Mouse (Mus musculus) limb, embryonic 12.5 days (tissue): ENCODE data around the gene Fam83f. TPM values are rescaled to one million over a fixed set of nuclear protein-coding genes. Genes with fewer than 3 reads are reported as not detected.

Source experiments
- ATAC-seq: fragments of 200-750 bp; cut with Nextera tagmentation; 2 replicates; pipeline ENCODE4 v1.8.0; 2017; ENCODE audit warnings: low read depth, moderate TSS enrichment; ENCODE audit not compliant: insufficient number of reproducible peaks, insufficient read depth, low FRiP score, low TSS enrichment
- H3K27ac ChIP-seq: fragments of 300-500 bp; sonication (generic); 2 replicates; pipeline ENCODE4 v1.5.1; 2016; ENCODE audit warnings: mild to moderate bottlenecking, moderate library complexity
- H3K27me3 ChIP-seq: fragments of 300-500 bp; sonication (generic); 2 replicates; pipeline ENCODE4 v1.6.1; 2016; ENCODE audit warnings: mild to moderate bottlenecking, moderate library complexity
- H3K36me3 ChIP-seq: fragments of 300-500 bp; sonication (generic); 2 replicates; pipeline ENCODE4 v1.6.1; 2016; ENCODE audit warnings: mild to moderate bottlenecking, moderate library complexity
- H3K4me1 ChIP-seq: fragments of 300-500 bp; sonication (generic); replicated peaks from 2 replicates; pipeline ENCODE4 v1.6.1; 2016
- H3K4me2 ChIP-seq: fragments of 300-500 bp; sonication (generic); 2 replicates; pipeline ENCODE4 v1.6.1; 2016; ENCODE audit warnings: mild to moderate bottlenecking, moderate library complexity
- H3K4me3 ChIP-seq: fragments of 300-500 bp; sonication (generic); replicated peaks from 2 replicates; pipeline ENCODE4 v1.5.1; 2016; ENCODE audit warnings: mild to moderate bottlenecking
- H3K9ac ChIP-seq: fragments of 300-500 bp; sonication (generic); replicated peaks from 2 replicates; pipeline ENCODE4 v1.6.1; 2016; ENCODE audit warnings: mild to moderate bottlenecking, moderate library complexity
- H3K9me3 ChIP-seq: fragments of 300-500 bp; sonication (generic); 2 replicates; pipeline ENCODE4 v1.6.1; 2016; ENCODE audit warnings: mild to moderate bottlenecking, moderate library complexity
- WGBS: fragments of 180-500 bp; shearing (Covaris S2); methylation state at CpG from one replicate; pipeline ENCODE4 v1.1.7; 2016; 5-methylcytosine and 5-hydroxymethylcytosine counted together
- polyA plus RNA-seq: library from polyadenylated mRNA; unstranded; fragments of >200 nt; fragmentation: Nextera tagmentation; extraction: Ambion mirVana; gene quantifications from 2 replicates; pipeline ENCODE4 v1.2.1, GENCODE M21; 2016

The Fam83f gene
- polyA plus RNA-seq, 1 experiment from 2014 or later: 1.3 TPM

DNA sequence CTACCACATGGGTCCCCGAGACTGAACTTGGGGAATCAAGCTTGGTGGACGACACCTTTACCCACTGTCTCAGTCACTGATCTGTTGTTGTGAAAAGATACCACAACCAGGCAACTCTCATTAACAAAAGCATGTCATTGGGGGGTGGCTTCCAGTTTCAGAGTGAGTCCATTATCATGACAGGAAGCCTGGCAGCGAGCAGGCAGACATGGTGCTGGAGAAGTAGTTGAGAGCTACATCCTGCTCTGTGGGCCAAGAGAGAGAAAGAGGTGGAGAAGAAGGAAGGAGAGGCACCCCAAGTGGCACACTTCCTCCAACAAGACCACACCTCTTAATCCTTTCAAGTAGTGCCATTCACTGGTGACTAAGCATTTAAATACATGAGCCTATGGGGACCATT lies 31.8 kb upstream of the Fam83f start:
- WGBS: 67% methylated on average over 3 of the region's 3 CpGs
- no peak overlapping the region for H3K4me3 ChIP-seq

DNA sequence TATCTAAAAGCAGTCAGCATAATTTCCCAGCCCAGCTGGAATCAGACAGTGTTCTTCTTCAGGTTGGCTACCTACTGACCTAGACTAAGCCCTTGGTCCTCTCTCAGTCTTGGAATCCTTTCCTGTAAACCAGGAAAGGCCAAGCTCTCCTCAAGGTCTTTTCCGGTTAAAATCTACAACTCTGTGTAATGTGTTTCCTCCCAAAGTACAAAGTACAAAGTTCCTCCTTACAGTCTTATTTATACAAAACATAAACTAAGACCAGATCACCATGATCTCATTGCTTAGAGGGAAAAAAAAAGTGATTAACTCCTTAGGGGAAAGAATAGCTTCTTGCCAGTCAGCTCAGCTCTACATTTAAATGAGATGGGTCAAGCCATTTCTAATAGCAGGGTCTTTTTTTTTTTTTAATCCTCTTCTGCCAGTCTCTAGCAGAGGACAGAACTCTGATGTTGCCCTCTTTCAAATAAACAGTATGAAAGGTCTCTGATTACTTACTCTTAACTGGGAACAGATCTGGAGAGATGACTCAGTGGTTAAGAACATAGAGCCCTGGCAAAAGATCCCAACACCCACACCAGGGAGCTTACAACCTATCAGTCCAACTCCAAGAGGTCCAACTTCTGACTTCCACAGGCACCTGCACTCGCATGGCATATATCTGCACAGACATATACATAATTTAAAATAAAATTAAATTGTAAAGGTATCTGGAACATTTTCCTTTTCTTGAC lies 29.8 kb upstream of the Fam83f start:
- ATAC-seq: no peak
- Histone ChIP-seq H3K4me1 (no peaks in the 10 kb centered on the region), H3K4me3 (no peak overlapping the region), H3K9me3 (no peaks in the 10 kb centered on the region), H3K36me3 (no peaks in the 10 kb centered on the region), H3K27me3 (no peaks in the 10 kb centered on the region; the same call in 1 of the 2 replicates), H3K9ac (no peak overlapping the region), H3K4me2 (no peak overlapping the region), H3K27ac (no peak overlapping the region)
- 85% methylated on average over 2 of the region's 2 CpGs for WGBS

More for the DNA sequence above, 31.8 kb upstream of the Fam83f start:
- Histone ChIP-seq H3K4me2 (no peak overlapping the region), H3K4me1 (no peaks in the 10 kb centered on the region), H3K36me3 (no peaks in the 10 kb centered on the region), H3K27me3 (no peaks in the 10 kb centered on the region; the same call in 1 of the 2 replicates), H3K27ac (no peak overlapping the region), H3K9ac (no peak overlapping the region), H3K9me3 (no peaks in the 10 kb centered on the region)
- ATAC-seq: no peak

DNA sequence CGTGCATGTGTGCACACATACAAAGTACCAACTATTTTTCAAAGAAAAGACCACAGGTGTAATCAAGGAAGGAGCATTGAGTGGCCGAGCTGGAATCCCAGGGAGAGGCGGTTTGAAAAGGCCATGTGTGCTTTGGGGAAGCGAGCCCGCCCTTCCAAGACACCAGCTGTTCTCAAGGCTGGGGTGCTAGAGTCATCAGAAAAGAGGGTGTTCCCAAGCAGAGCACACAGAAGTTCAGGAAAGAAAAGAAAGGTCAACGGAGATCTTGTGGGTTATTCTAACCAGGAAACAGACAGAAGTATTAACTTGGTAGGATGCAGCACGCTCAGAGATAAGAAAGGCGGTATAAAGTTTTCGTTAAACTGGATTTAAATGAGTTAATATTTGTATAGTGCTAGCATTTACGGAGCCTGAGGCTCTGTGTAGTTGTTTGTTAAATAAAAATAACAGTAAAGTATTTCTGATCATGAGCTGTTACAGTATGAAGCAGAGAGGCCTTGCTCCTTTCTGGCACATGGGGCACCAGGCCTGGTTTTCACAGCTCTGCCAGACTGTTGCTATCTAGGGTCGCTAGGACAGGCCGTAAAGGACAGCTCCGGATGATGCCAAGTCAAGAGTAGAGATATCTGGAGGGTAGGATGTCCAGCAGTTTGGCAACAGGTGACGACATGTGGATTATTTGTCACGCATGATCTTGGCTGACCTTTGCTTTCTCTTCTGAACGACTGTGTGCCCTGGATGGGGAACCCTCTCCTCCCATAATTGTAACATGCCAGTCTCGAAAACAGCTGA lies 26.4 kb upstream of the Fam83f start:
- Histone ChIP-seq H3K36me3 (no peaks in the 10 kb centered on the region), H3K4me1 (no peaks in the 10 kb centered on the region), H3K9me3 (no peaks in the 10 kb centered on the region), H3K9ac (no peak overlapping the region), H3K27me3 (no peaks in the 10 kb centered on the region), H3K4me2 (no peak overlapping the region), H3K27ac (no peak overlapping the region), H3K4me3 (no peak overlapping the region)
- ATAC-seq: no peak
- 79% methylated on average over 17 of the region's 17 CpGs for WGBS

DNA sequence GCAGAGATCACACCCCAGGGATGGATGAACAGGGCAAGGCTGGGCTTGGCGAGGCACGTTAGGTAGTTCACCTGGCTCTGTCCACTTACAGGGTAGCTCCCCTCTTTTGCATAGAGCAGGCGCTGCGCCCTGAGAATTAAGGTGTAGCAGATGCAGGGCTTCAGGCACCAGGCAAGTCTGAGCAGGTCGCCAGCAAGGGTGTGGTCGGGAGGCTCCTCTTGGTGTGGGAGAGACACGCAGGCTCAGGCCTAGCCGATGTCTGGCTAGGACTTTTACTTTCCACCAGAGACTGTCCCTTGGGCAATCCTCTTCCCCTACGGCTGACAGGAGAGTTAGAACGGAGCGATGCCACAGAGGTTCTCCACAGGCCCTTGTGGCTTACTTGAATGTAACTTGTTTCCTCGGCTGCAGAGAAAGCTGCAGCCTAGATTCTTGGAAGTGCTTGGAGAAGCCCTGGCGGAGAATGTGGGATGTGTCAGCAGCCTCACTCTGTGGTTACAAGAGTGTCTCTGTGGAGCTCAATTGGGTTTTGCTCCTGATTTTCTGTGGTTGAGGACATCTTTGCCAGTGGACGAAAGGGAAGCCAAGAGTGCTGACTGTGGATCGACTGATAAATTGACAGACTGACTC lies 22.6 kb upstream of the Fam83f start:
- Histone ChIP-seq H3K4me2 (no peak overlapping the region), H3K27me3 (no peaks in the 10 kb centered on the region), H3K36me3 (no peaks in the 10 kb centered on the region), H3K9me3 (no peaks in the 10 kb centered on the region), H3K27ac (no peak overlapping the region), H3K4me3 (no peak overlapping the region), H3K4me1 (no peaks in the 10 kb centered on the region), H3K9ac (no peak overlapping the region)
- WGBS: 70% methylated on average over 15 of the region's 15 CpGs
- no peak for ATAC-seq

DNA sequence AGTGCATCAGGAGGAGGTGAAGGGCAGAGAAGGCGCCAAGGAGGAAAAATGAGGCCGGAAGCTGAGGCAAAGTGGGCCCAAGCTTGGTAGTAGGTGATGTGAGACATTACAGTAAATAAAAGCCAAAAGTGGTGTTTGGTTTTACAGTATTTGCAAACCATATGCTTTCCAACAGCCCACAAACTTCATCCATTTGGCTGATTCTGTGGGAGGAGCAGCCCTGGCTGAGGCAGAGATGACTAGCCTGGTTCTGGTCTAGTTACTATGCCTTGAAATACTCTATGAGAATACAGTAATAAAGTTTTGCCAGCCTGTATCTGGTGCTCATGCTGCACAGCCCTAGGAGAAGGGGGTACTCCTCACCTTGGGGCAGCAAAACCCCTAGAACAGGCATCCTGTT lies 21.2 kb upstream of the Fam83f start:
- Histone ChIP-seq H3K36me3 (no peaks in the 10 kb centered on the region), H3K4me3 (no peak overlapping the region), H3K27me3 (no peaks in the 10 kb centered on the region), H3K9me3 (no peaks in the 10 kb centered on the region), H3K4me2 (no peak overlapping the region), H3K9ac (no peak overlapping the region), H3K27ac (no peak overlapping the region), H3K4me1 (no peaks in the 10 kb centered on the region)
- 76% methylated on average over 2 of the region's 2 CpGs for WGBS
- ATAC-seq: no peak

DNA sequence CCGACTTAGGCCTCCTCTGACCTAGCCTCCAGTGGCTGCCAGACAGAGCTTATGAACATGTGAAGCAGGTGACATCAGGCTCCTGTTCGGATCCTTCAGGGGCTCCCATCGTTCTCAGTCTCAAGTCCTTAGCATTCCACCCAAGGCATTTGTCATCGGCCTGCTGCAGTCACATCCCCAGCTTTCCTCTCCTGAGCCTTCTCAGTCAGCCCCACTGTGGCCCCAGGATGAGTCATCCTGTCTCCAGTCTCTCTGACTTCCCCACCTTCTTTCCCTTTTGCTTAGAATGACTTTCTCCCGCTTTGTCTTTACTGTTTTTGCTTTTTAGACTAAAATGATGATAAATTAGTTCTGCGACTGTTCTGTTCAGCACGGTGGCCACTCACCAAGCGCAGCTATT lies 17.8 kb upstream of the Fam83f start:
- 75% methylated on average over 8 of the region's 8 CpGs for WGBS
- Histone ChIP-seq H3K4me3 (no peak overlapping the region), H3K36me3 (no peaks in the 10 kb centered on the region), H3K4me2 (no peak overlapping the region), H3K9me3 (no peaks in the 10 kb centered on the region), H3K9ac (no peak overlapping the region), H3K27me3 (peaks cover 3% of the 10 kb centered on the region; the same call in 1 of the 2 replicates), H3K4me1 (no peaks in the 10 kb centered on the region), H3K27ac (no peak overlapping the region)
- no peak for ATAC-seq

DNA sequence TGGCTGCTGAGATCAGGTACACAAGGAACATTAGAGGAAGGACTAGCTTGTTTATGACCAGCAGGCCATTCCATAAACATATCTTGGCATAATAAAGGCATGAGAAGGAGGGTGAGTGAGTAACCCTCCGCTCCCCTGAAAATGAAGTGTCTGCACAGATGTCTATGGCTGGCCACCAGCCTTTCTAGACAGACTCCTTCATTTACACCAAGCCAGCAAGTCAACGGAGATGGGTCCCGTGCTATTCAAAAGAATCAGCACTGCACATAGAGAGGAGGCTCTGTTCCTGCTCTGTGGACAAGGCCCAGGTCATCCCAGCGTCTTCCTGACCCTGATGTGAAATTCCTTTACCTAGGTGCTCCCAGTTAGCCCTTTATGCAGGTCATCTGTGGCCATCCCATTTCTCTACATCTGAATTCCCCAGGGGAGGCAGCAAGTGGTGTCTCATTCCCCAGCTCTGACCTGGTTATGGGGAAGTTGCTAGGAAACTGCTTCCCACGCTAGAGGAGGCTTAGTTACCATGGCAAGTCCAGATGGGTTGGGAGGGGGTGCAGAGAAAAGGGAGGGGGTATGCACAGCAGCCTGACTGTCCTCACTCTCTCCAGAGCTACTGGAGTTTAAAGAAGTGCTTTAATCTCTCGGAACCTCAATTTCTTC lies 12.7 kb upstream of the Fam83f start:
- Histone ChIP-seq H3K4me2 (no peak overlapping the region), H3K4me3 (no peak overlapping the region), H3K9me3 (no peaks in the 10 kb centered on the region), H3K4me1 (no peaks in the 10 kb centered on the region; the same call in 1 of the 2 replicates), H3K27ac (no peak overlapping the region), H3K27me3 (peaks cover 7% of the 10 kb centered on the region; the same call in 1 of the 2 replicates), H3K36me3 (no peaks in the 10 kb centered on the region), H3K9ac (no peak overlapping the region)
- 69% methylated on average over 6 of the region's 6 CpGs for WGBS
- no peak for ATAC-seq

DNA sequence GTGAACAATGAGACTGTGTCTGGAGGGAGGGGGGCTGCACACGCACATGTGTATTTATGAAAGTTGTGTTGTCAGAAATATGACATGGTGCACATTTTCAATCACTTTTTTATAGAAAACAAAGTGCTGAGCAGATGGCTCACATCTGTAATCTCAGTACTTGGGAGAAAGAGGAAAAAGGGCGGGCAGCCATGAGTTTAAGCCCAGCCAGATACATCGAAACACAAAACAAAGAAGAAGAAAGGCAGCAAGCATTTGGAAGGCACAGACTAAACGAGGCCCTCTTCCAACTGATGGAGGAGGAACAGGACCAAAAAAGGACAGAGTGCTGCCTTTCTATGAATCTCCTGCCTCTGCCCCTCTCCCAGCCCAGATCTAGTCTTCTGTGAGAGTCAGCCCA lies 10.7 kb upstream of the Fam83f start:
- H3K27me3 ChIP-seq: peaks cover 7% of the 10 kb centered on the region; the same call in 1 of the 2 replicates

DNA sequence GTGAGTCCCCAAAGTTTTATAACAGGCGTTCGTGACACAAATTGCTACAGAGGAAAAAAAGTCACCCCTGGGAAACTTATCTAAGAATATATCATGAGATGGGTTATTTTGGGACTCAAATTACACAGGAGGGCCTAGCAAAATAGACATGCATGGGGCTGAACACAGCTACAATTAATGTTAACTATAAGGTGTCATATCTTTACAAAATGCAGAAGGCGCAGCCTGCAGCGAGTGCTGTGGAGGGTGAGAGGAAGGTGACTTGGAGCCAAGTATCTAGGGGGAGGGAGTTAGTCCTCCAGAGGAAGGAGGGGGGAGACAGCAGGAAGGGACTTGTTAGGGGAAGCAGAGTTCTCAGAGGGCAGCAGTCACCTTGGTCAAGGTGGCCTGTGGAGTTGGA lies 7.2 kb upstream of the Fam83f start:
- Histone ChIP-seq H3K9ac (no peak overlapping the region), H3K27ac (no peak overlapping the region), H3K4me1 (no peaks in the 10 kb centered on the region), H3K9me3 (peaks cover 6% of the 10 kb centered on the region; the same call in 1 of the 2 replicates), H3K4me3 (no peak overlapping the region), H3K27me3 (peaks cover 3% of the 10 kb centered on the region; the same call in 1 of the 2 replicates), H3K4me2 (no peak overlapping the region), H3K36me3 (no peaks in the 10 kb centered on the region)
- no peak for ATAC-seq
- WGBS: 67% methylated on average over 4 of the region's 4 CpGs

More for the DNA sequence above, 10.7 kb upstream of the Fam83f start:
- no peak overlapping the region for H3K4me3 ChIP-seq
- no peak for ATAC-seq
- no peaks in the 10 kb centered on the region for H3K36me3 ChIP-seq
- no peak overlapping the region for H3K4me2 ChIP-seq
- 60% methylated on average over 4 of the region's 4 CpGs for WGBS
- H3K4me1 ChIP-seq: no peaks in the 10 kb centered on the region; the same call in 1 of the 2 replicates
- no peak overlapping the region for H3K9ac ChIP-seq
- no peaks in the 10 kb centered on the region for H3K9me3 ChIP-seq
- no peak overlapping the region; the same call in 1 of the 2 replicates for H3K27ac ChIP-seq

DNA sequence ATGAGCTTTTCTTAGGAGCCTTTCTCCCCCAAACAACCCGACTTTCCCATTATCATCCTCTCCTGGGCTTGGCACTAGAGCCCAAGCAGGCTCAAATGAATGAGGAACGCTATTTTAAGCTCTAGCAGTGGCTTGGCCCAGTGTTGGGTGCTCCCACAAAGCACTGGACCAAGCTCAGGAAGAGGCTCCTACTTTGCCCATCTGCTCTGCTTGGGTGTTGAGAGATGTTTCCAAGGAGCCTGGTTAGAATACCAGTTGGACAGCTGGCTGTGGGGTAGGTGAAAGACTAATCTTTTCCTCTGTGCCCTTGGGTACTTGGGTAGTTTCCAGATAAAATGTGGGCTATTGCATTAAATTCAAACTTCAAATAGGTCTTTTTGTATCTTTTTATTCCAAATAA lies 1.2 kb downstream of the Fam83f start:
- no peak overlapping the region for H3K4me2 ChIP-seq
- peaks cover 10% of the 10 kb centered on the region for H3K4me1 ChIP-seq
- H3K27me3 ChIP-seq: peaks cover 56% of the 10 kb centered on the region
- no peak overlapping the region for H3K27ac ChIP-seq
- H3K36me3 ChIP-seq: no peaks in the 10 kb centered on the region
- H3K9me3 ChIP-seq: 0 out of 2 replicates have a peak, but pooled peaks cover 1% of the 10 kb centered on the region
- no peak overlapping the region for H3K4me3 ChIP-seq
- ATAC-seq: no peak
- H3K9ac ChIP-seq: no peak overlapping the region
- 49% methylated on average over 2 of the region's 2 CpGs for WGBS
